Mouse (Mus musculus): ENCODE results near the gene Nceh1.

The Nceh1 gene

GRCm38 (mm10) chr3:27322591-27322990, 139.8 kb downstream of the Nceh1 start:
- DNase-seq (ENCODE audit: low read depth, low spot score) = no peak

GRCm38 (mm10) chr3:27323551-27323950, 140.8 kb downstream of the Nceh1 start:
- DNase-seq (ENCODE audit: low read depth, low spot score) = no peak

GRCm38 (mm10) chr3:27326633-27327191, 143.9 kb downstream of the Nceh1 start:
- DNase-seq (ENCODE audit: low read depth, low spot score) = no peak

GRCm38 (mm10) chr3:27330706-27331105, 147.9 kb downstream of the Nceh1 start:
- DNase-seq (ENCODE audit: low read depth, low spot score) = no peak

All from R1 (cell line).